Mouse (Mus musculus): ENCODE data around the gene Col2a1. TPM values are rescaled to one million over a fixed set of nuclear protein-coding genes. Genes with fewer than 3 reads are reported as not detected.

The Col2a1 gene
- polyA plus RNA-seq, 1 experiment from 2014 or later = 143 TPM

DNA sequence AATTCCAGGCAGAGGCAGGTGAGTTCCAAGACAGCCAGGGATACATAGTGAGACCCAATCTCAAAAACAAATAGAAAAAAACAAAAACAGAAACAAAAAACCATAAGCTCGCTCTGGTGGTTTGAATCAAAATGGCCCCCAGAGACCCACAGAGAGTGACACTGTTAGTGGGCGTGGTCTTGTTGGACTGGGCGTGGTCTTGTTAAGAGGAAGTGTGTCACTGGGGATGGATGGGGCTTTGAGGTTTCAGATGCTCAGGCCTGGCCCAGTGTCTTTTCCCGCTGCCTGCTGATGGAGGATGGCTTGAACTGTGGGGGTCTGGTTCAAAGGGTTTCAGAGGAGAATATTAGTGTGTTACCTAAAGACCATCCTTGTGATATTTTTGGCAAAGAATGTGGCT is 13.4 kb upstream of the Col2a1 start:
- 84% methylated on average over 4 of the region's 4 CpGs for WGBS
- Histone ChIP-seq H3K27me3 (ENCODE audit: control insufficient read depth, insufficient read depth, low read length) (no peaks in the 10 kb centered on the region), H3K36me3 (ENCODE audit: control insufficient read depth, insufficient read depth, low read length) (no peaks in the 10 kb centered on the region), H3K9ac (ENCODE audit: low read length) (no peak overlapping the region), H3K4me2 (ENCODE audit: low read depth, low read length, severe bottlenecking) (no peak overlapping the region), H3K4me3 (ENCODE audit: low read depth, low read length) (no peak overlapping the region), H3K9me3 (ENCODE audit: control insufficient read depth, low read length) (no peaks in the 10 kb centered on the region), H3K27ac (ENCODE audit: low read depth, low read length) (no peak overlapping the region), H3K4me1 (replicated peaks; ENCODE audit: control insufficient read depth, insufficient read depth, low read length) (no peaks in the 10 kb centered on the region)
- ATAC-seq (replicated peaks; ENCODE audit: low FRiP score) (no peak), DNase-seq (ENCODE audit: low spot score) (no peak)

GRCm38 (mm10) chr15:98012810-98013209 is 8.3 kb upstream of the Col2a1 start:
- DNase-seq (ENCODE audit: low spot score) = no peak
- Histone ChIP-seq H3K9me3 (ENCODE audit: control insufficient read depth, low read length) (no peaks in the 10 kb centered on the region), H3K9ac (ENCODE audit: low read length) (no peak overlapping the region), H3K36me3 (ENCODE audit: control insufficient read depth, insufficient read depth, low read length) (no peaks in the 10 kb centered on the region), H3K4me2 (ENCODE audit: low read depth, low read length, severe bottlenecking) (no peak overlapping the region), H3K27me3 (ENCODE audit: control insufficient read depth, insufficient read depth, low read length) (no peaks in the 10 kb centered on the region), H3K27ac (ENCODE audit: low read depth, low read length) (no peak overlapping the region), H3K4me1 (replicated peaks; ENCODE audit: control insufficient read depth, insufficient read depth, low read length) (no peaks in the 10 kb centered on the region), H3K4me3 (ENCODE audit: low read depth, low read length) (no peak overlapping the region)
- ATAC-seq (replicated peaks; ENCODE audit: low FRiP score) = peak; percentile 51; the same call in 1 of the 2 replicates
- WGBS = 57% methylated on average over 6 of the region's 6 CpGs

DNA sequence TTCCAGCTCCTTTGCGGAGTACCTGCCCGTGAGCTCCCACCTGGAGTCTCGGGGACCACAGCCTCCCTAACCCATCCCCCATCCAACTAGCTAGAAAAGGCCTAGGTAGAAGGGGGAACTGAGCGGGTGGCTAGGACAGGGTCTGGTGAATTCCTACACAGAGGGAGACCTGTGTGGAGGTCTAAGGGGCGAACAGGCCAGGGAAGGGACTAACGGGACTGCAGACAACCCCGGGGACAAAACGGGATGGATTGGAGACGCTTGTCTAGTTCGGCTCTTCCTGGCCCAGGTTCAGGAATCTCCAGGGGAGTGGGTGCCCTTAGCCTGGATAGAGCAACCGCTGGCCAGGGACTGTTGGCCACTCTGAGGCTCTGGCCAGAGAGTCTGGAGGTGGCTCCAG is 686 bp upstream of the Col2a1 start:
- no peak overlapping the region for H3K27ac ChIP-seq (ENCODE audit: low read depth, low read length)
- DNase-seq (ENCODE audit: low spot score) (no peak), ATAC-seq (replicated peaks; ENCODE audit: low FRiP score) (no peak)
- H3K4me2 ChIP-seq (ENCODE audit: low read depth, low read length, severe bottlenecking) = peak overlapping the region; percentile 89
- peaks cover 2% of the 10 kb centered on the region; the same call in 1 of the 2 replicates for H3K27me3 ChIP-seq (ENCODE audit: control insufficient read depth, insufficient read depth, low read length)
- no peaks in the 10 kb centered on the region for H3K9me3 ChIP-seq (ENCODE audit: control insufficient read depth, low read length)
- H3K9ac ChIP-seq (ENCODE audit: low read length) = peak overlapping the region; percentile 82
- H3K4me1 ChIP-seq (replicated peaks; ENCODE audit: control insufficient read depth, insufficient read depth, low read length) = peaks cover 22% of the 10 kb centered on the region
- H3K36me3 ChIP-seq (ENCODE audit: control insufficient read depth, insufficient read depth, low read length) = no peaks in the 10 kb centered on the region
- peak overlapping the region; percentile 61 for H3K4me3 ChIP-seq (ENCODE audit: low read depth, low read length)
- 5% methylated on average over 11 of the region's 11 CpGs for WGBS

- peaks cover 2% of the 10 kb centered on the region; the same call in 1 of the 2 replicates for H3K27me3 ChIP-seq (ENCODE audit: control insufficient read depth, insufficient read depth, low read length)
- DNase-seq (ENCODE audit: low spot score) (no peak), ATAC-seq (replicated peaks; ENCODE audit: low FRiP score) (peak; percentile 6; the same call in 1 of the 2 replicates)
- peak overlapping the region; percentile 82 for H3K9ac ChIP-seq (ENCODE audit: low read length)
- no peaks in the 10 kb centered on the region for H3K36me3 ChIP-seq (ENCODE audit: control insufficient read depth, insufficient read depth, low read length)
- H3K27ac ChIP-seq (ENCODE audit: low read depth, low read length) = peak overlapping the region; percentile 46
- 1% methylated on average over 18 of the region's 19 CpGs for whole genome bisulfite sequencing
- H3K4me2 ChIP-seq (ENCODE audit: low read depth, low read length, severe bottlenecking) = peak overlapping the region; percentile 89
- H3K4me3 ChIP-seq (ENCODE audit: low read depth, low read length) = peak overlapping the region; percentile 61
- H3K4me1 ChIP-seq (replicated peaks; ENCODE audit: control insufficient read depth, insufficient read depth, low read length) = peaks cover 26% of the 10 kb centered on the region
- no peaks in the 10 kb centered on the region for H3K9me3 ChIP-seq (ENCODE audit: control insufficient read depth, low read length)
Measured at GRCm38 (mm10) chr15:98004740-98005159, 255 bp upstream of the Col2a1 start.

- no peaks in the 10 kb centered on the region for H3K9me3 ChIP-seq (ENCODE audit: control insufficient read depth, low read length)
- H3K4me1 ChIP-seq (replicated peaks; ENCODE audit: control insufficient read depth, insufficient read depth, low read length) = peaks cover 29% of the 10 kb centered on the region
- H3K9ac ChIP-seq (ENCODE audit: low read length) = peak overlapping the region; percentile 82
- H3K36me3 ChIP-seq (ENCODE audit: control insufficient read depth, insufficient read depth, low read length) = peaks cover 3% of the 10 kb centered on the region; the same call in 1 of the 2 replicates
- ATAC-seq (replicated peaks; ENCODE audit: low FRiP score) (no peak), DNase-seq (ENCODE audit: low spot score) (peak; percentile 81)
- H3K27ac ChIP-seq (ENCODE audit: low read depth, low read length) = peak overlapping the region; percentile 93
- peak overlapping the region; percentile 61 for H3K4me3 ChIP-seq (ENCODE audit: low read depth, low read length)
- under 1% methylated on average over 42 of the region's 42 CpGs for WGBS
- H3K27me3 ChIP-seq (ENCODE audit: control insufficient read depth, insufficient read depth, low read length) = peaks cover 2% of the 10 kb centered on the region
- H3K4me2 ChIP-seq (ENCODE audit: low read depth, low read length, severe bottlenecking) = peak overlapping the region; percentile 89
Measured at GRCm38 (mm10) chr15:98002991-98003821, 1.3 kb downstream of the Col2a1 start.

DNA sequence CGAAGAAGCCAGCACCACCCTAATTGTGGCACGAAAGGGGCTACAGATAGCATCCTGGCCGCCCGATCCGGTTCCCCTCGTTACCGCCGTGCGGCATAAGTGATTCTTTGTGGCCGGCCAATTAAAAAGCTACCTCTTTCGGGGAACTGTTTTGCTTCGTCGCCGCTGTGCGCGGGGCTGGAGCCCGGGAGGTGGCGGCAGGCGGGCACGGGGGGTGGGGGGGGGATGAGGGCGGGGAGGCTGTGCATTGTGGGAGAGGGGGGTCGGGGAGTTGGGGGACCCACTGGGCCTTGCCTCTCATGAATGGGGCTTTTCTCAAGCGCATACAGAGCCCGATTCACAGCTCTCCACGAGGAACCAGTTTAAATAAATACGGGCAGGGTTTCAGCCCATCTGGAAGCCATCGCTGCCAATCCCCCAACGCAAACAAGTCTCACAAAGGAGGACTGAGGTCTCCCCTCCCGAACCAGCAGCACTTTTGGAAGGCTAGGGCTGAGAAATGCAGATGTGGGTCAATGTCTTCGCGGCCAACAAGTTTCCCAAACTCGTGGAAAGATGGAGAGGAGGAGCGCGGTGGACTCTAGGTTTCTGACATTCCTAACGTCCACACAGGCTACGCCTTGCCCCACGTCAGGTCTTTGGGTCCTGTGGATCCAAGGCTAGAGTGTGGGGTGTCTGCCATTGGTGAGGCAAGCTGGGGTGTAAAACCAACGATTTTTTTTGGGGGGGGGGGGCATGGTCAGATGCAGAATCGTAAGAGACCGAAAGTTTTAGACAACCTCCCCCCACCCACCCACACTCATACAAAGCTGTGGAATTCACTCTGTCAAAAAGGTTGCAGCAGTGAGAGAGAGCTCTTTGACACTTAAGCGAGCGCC is 2.1 kb downstream of the Col2a1 start:
- Histone ChIP-seq H3K4me2 (ENCODE audit: low read depth, low read length, severe bottlenecking) (peak overlapping the region; percentile 89), H3K4me3 (ENCODE audit: low read depth, low read length) (peak overlapping the region; percentile 61), H3K27ac (ENCODE audit: low read depth, low read length) (peak overlapping the region; percentile 93), H3K9me3 (ENCODE audit: control insufficient read depth, low read length) (no peaks in the 10 kb centered on the region), H3K4me1 (replicated peaks; ENCODE audit: control insufficient read depth, insufficient read depth, low read length) (peaks cover 29% of the 10 kb centered on the region), H3K36me3 (ENCODE audit: control insufficient read depth, insufficient read depth, low read length) (peaks cover 3% of the 10 kb centered on the region; the same call in 1 of the 2 replicates), H3K27me3 (ENCODE audit: control insufficient read depth, insufficient read depth, low read length) (peaks cover 2% of the 10 kb centered on the region), H3K9ac (ENCODE audit: low read length) (peak overlapping the region; percentile 82)
- ATAC-seq (replicated peaks; ENCODE audit: low FRiP score) (peak; percentile 55), DNase-seq (ENCODE audit: low spot score) (peak; percentile 84)
- under 1% methylated on average over 42 of the region's 42 CpGs for WGBS

- H3K27ac ChIP-seq (ENCODE audit: low read depth, low read length) = peak overlapping the region; percentile 93
- peak overlapping the region; percentile 82 for H3K9ac ChIP-seq (ENCODE audit: low read length)
- peak overlapping the region; percentile 89 for H3K4me2 ChIP-seq (ENCODE audit: low read depth, low read length, severe bottlenecking)
- peak; percentile 78 for DNase-seq (ENCODE audit: low spot score)
- WGBS = 2% methylated on average over 37 of the region's 37 CpGs
- peaks cover 3% of the 10 kb centered on the region; the same call in 1 of the 2 replicates for H3K36me3 ChIP-seq (ENCODE audit: control insufficient read depth, insufficient read depth, low read length)
- H3K9me3 ChIP-seq (ENCODE audit: control insufficient read depth, low read length) = no peaks in the 10 kb centered on the region
- H3K4me3 ChIP-seq (ENCODE audit: low read depth, low read length) = peak overlapping the region; percentile 61
- H3K27me3 ChIP-seq (ENCODE audit: control insufficient read depth, insufficient read depth, low read length) = peaks cover 2% of the 10 kb centered on the region
- H3K4me1 ChIP-seq (replicated peaks; ENCODE audit: control insufficient read depth, insufficient read depth, low read length) = peaks cover 29% of the 10 kb centered on the region
- ATAC-seq (replicated peaks; ENCODE audit: low FRiP score) = peak; percentile 26; the same call in 1 of the 2 replicates
Measured at GRCm38 (mm10) chr15:98001321-98002112, 3.0 kb downstream of the Col2a1 start.

- no peak overlapping the region for H3K4me3 ChIP-seq (ENCODE audit: low read depth, low read length)
- no peaks in the 10 kb centered on the region for H3K9me3 ChIP-seq (ENCODE audit: control insufficient read depth, low read length)
- no peak for ATAC-seq (replicated peaks; ENCODE audit: low FRiP score)
- no peak for DNase-seq (ENCODE audit: low spot score)
- peak overlapping the region; percentile 33 for H3K9ac ChIP-seq (ENCODE audit: low read length)
- H3K36me3 ChIP-seq (ENCODE audit: control insufficient read depth, insufficient read depth, low read length) = peaks cover 9% of the 10 kb centered on the region; the same call in 1 of the 2 replicates
- WGBS = 8% methylated on average over 7 of the region's 7 CpGs
- peaks cover 27% of the 10 kb centered on the region for H3K4me1 ChIP-seq (replicated peaks; ENCODE audit: control insufficient read depth, insufficient read depth, low read length)
- H3K4me2 ChIP-seq (ENCODE audit: low read depth, low read length, severe bottlenecking) = peak overlapping the region; percentile 21
- H3K27me3 ChIP-seq (ENCODE audit: control insufficient read depth, insufficient read depth, low read length) = no peaks in the 10 kb centered on the region; the same call in 1 of the 2 replicates
- H3K27ac ChIP-seq (ENCODE audit: low read depth, low read length) = no peak overlapping the region
Measured at GRCm38 (mm10) chr15:97999991-98000390, 4.5 kb downstream of the Col2a1 start.
